ENCODE assay signal across 9 mouse cellular contexts in the genomic region with DNA sequence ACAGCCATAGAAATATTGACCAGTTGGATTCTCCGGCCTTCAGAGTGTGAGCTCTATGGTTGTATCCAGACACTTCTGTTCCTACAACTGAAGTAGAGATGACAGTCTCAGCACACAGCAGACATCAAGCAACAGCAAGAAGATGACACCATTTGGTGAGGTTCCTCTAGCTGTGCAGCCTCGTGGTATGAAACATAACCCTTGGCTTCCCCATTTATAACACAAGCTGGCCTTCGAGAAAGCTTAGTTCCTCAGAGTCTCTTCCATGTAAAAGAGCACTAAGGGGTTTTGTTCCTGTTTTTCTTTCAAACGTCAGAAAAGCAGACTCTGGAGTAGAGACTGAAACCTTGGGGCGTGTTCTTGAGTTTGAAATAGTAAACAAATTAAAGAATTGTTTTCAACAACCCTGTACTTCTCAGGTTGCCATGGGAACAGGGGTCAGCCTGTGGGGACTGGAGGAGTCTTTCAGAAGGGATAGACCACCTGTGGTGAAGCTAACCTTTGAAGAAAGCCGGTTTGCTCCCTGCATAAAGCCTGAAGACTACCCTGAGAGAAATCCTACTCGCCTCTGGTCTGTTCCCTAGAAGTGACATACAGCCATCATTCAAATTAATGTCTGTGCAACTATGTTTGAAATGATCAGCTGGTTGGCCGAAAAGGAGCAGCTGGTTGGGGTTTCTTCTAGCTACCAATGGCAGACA.
A peak's percentile ranks its signal among the peaks of the same experiment; 100 is the strongest.
DNase-seq lines count a peak whose midpoint lies in the region; ATAC-seq and TF ChIP-seq lines count a peak whose summit lies in the region.
"Had no signal": no experiment of that assay in that cellular context is flagged by ENCODE, and none has a peak within 500 bp of the region (broad histone marks: within the 10 kb centered on the region; RNA-seq: fewer than 3 reads in every experiment).

No protein-coding gene starts in this region.

- no peaks in the 10 kb centered on the region for H3K4me1 ChIP-seq in spleen, adult 2 months (ENCODE audit: control insufficient read depth, insufficient read depth, insufficient read length)
- H3K4me1 ChIP-seq in embryonic facial prominence, embryonic 13.5 days: peaks cover 24% of the 10 kb centered on the region

- 46% methylated on average over 8 of the region's 8 CpGs for WGBS in spleen, adult 2 months
- WGBS in embryonic facial prominence, embryonic 13.5 days: 25% methylated on average over 8 of the region's 8 CpGs

- H3K9ac ChIP-seq in embryonic facial prominence, embryonic 13.5 days: no peak overlapping the region
- H3K9ac ChIP-seq: embryonic facial prominence, embryonic 12.5 days had no signal

- H3K27ac ChIP-seq in spleen, adult 2 months (ENCODE audit: insufficient read depth, low read length): peak overlapping the region; percentile 7; the same call in 1 of the 2 replicates
- H3K27ac ChIP-seq in embryonic facial prominence, embryonic 13.5 days: no peak overlapping the region
- H3K27ac ChIP-seq: embryonic facial prominence, embryonic 12.5 days had no signal

- TF ChIP-seq POLR2A in spleen, adult 2 months (IDR thresholded peaks at IDR 0.05; ENCODE audit: low read depth, low read length): no peak

- H3K36me3 ChIP-seq in spleen, adult 2 months (ENCODE audit: control insufficient read depth, insufficient read depth, low read length): no peaks in the 10 kb centered on the region
- H3K36me3 ChIP-seq in embryonic facial prominence, embryonic 13.5 days: no peaks in the 10 kb centered on the region
- H3K36me3 ChIP-seq: embryonic facial prominence, embryonic 12.5 days had no signal

- no peaks in the 10 kb centered on the region for H3K27me3 ChIP-seq in spleen, adult 2 months (ENCODE audit: control insufficient read depth, insufficient read depth, low read length)
- H3K27me3 ChIP-seq in embryonic facial prominence, embryonic 13.5 days: no peaks in the 10 kb centered on the region
- H3K27me3 ChIP-seq: embryonic facial prominence, embryonic 12.5 days had no signal

- H3K9me3 ChIP-seq in embryonic facial prominence, embryonic 13.5 days: no peaks in the 10 kb centered on the region
- H3K9me3 ChIP-seq: embryonic facial prominence, embryonic 12.5 days had no signal

- no peak overlapping the region for H3K4me2 ChIP-seq in embryonic facial prominence, embryonic 13.5 days
- H3K4me2 ChIP-seq: embryonic facial prominence, embryonic 12.5 days had no signal

- 0 out of 2 replicates have a peak, but pooled peaks have one; percentile 32 for ATAC-seq in embryonic facial prominence, embryonic 13.5 days (ENCODE audit: insufficient number of reproducible peaks, insufficient read depth, low FRiP score, low TSS enrichment, low read depth)
- ATAC-seq: activated CD4-positive, CD25-positive, alpha-beta regulatory T cell, adult 4 months had no signal

- DNase-seq in spleen, adult 2 months (ENCODE audit: low read depth in 1 of 2, low spot score in 2 of 2): no peak
- DNase-seq in spleen, postnatal 14 days (ENCODE audit: low spot score in 2 of 2): no peak
- DNase-seq in mesoderm, embryonic 11.5 days (ENCODE audit: low read depth, low spot score): peak; percentile 78
- DNase-seq in thymus, adult 18-20 months: no peak
- DNase-seq in kidney, adult 11 months: no peak
- no peak for DNase-seq in adrenal gland, postnatal 14 days

- TF ChIP-seq CTCF in spleen, adult 2 months (IDR thresholded peaks at IDR 0.05; ENCODE audit: extremely low read depth, insufficient read depth, insufficient read length, insufficient replicate concordance): no peak

- no peak overlapping the region for H3K4me3 ChIP-seq in spleen, adult 2 months (ENCODE audit: extremely low read depth, insufficient read depth, insufficient read length)
- H3K4me3 ChIP-seq in embryonic facial prominence, embryonic 13.5 days: no peak overlapping the region
- H3K4me3 ChIP-seq: embryonic facial prominence, embryonic 12.5 days had no signal
